Mouse (Mus musculus) kidney, adult 2 months (tissue): ENCODE measurements at regions not wholly inside any gene's neighbourhood (a gene's known extent, or its start where the extent isn't known, plus 50 kb on each side); places are given as distances from the start of the nearest gene placed in this dataset.

ENCODE experiments used
- CTCF ChIP-seq: fragments of 200-500 bp; conservative IDR thresholded peaks from 2 replicates; pipeline ENCODE4 v1.5.1; 2011; ENCODE audit warnings: low read depth, mild to moderate bottlenecking, control low read depth, low read length, moderate library complexity, mixed read lengths; ENCODE audit not compliant: insufficient read depth, insufficient read length
- POLR2A ChIP-seq: fragments of 200-500 bp; IDR thresholded peaks from one replicate; pipeline ENCODE4 v1.6.1; 2011; ENCODE audit warnings: low read depth, low read length, control low read depth

- no peak for TF ChIP-seq CTCF
- no peak for TF ChIP-seq POLR2A
Measured at GRCm38 (mm10) chr13:75543595-75543994, 163.0 kb upstream of the Ell2 start.
